Mouse (Mus musculus) CH12F3 (cell line): Measurements from ENCODE around the gene Arid1b.
"Not testable (repeated sequence)": the region's sequence is repeated elsewhere in the genome, so short reads cannot be mapped to it uniquely, and the experiment has no call there.

Source experiments
- in situ Hi-C: fragments of 300-500 bp; cut with MboI; formaldehyde crosslinking; loops from 2 replicates; pipeline ENCODE4 v1.14.3; 2020; ENCODE audit warnings: low sequenced_read_pairs

Gene Arid1b

GRCm38 (mm10) chr17:5082274-5082673 is 88.1 kb downstream of the Arid1b start:
- in situ Hi-C loops = no loop called here

DNA sequence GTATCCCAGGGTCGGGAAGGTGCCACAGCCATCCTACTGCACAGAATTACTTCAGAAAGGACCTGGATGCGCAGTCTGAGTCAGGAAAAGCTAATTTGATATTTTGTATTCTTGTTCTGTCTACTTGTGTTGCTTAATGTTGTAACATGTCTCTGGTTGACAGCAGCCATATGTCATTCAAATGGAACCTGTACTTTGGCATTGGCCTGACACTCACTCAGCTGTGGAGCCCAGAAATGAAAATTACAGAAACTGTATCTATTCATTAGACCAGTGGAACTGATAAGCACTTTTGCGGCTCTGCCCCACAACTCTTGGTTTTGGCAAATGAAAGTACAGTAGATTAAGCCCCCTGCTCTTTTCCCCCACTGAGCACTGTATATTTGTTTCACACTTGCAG is 89.4 kb downstream of the Arid1b start:
- in situ Hi-C loops = no loop called here

DNA sequence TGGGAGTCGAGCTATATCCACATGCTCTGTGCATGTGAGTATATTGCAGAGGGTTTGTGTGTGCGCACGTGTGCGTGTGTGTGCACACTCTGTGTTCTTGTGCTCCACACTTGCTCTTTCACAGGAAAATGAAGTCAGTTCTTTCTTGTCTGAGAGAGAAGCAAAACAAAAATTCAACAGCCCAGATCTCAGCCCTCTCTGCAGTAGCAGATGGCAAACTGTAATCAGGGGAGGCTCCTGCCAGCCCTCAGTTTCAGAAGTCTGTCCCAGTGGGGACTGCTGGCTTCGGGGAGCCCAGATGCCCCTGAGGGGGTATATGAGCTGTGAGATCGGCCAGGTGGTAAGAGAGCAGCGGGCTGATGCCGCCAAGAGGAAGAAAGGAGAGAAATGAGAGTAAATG is 90.0 kb downstream of the Arid1b start:
- in situ Hi-C loops = no loop called here

GRCm38 (mm10) chr17:5085004-5085403 is 90.9 kb downstream of the Arid1b start:
- in situ Hi-C loops = no loop called here

GRCm38 (mm10) chr17:5085942-5086341 is 91.8 kb downstream of the Arid1b start:
- in situ Hi-C loops = no loop called here

- in situ Hi-C loops = not testable (repeated sequence)
Observed at GRCm38 (mm10) chr17:5088241-5088640, 94.1 kb downstream of the Arid1b start.

- in situ Hi-C loops = no loop called here
Observed at GRCm38 (mm10) chr17:5088822-5089221, 94.7 kb downstream of the Arid1b start.

DNA sequence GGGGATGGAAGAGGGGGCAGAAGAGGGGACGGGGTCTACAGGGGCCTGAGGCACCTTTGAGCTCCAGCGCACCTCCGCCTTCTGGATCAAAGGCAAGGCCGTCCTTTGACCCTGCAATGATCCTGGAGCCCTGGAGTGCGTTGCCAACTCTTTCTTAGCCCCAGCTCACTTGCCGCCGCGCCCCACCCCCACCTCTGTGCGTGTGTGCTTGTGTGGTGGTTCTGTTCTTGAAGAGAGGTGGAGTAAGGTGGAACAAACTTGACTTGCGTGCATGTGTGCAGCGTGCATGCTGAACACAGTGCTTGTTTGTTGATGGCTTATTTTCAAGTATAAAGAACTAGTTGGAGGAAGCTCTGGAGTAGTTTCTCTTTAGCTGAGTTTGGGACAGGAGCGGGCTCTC is 95.4 kb downstream of the Arid1b start:
- in situ Hi-C loops = no loop called here

DNA sequence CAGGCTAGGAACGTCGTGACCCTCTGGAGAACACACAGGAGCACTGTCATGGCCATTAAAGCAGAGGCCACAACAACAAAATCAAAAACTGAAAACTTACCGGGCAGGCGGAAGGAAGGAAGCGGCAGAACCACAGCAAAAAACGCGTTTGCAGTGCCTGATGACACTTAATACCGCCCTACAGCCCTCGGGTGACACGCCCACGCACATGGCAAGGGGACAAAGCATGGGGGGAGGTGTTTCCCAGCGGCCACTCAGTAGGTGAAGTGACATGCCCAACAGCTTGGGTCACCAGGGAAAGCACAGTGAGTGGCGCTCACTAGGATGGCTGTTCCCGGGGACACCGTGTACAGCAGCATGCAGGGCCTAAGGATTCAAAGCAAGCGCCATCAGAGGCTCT is 97.4 kb downstream of the Arid1b start:
- in situ Hi-C loops = no loop called here

DNA sequence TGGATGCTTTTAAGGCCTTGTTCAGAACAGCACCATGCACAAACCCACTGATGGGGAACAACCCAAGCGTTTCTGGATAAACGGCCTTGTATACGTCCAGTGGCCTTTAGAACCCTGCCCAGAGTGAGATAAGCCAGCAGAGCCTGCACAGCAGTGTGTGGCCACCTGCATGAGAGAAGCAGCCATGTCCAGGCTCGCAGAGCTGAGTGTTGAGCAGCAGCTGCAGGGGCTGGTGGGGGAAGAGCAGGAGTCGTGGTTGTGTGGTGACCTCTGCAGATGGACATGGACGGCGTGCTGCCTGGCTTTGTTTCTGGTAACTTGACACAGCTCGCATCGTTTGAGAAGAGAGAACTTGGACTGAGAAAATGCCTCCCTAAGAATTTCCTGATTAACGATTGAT is 97.8 kb downstream of the Arid1b start:
- in situ Hi-C loops = no loop called here

- in situ Hi-C loops = not testable (repeated sequence)
Observed at GRCm38 (mm10) chr17:5093343-5093742, 99.2 kb downstream of the Arid1b start.

DNA sequence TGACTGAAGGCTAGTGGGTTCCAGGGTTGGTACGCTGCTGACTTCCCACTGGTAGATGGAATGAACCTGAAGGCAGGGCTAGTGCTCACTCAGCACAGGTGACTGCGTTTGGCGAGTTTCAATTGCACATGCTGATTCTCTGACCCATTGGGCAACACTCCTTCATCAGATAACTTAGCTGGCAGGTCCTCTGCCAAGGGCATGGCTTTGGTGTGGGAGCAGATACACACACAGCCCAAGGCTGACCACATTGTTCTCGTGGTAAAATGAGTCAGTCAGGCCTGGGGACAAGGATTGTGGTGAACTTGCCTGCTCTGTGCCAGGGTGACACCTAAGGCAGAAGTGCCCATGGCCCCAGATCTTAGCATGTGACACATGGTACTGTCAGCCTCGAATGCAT is 100.5 kb downstream of the Arid1b start:
- in situ Hi-C loops = no loop called here

DNA sequence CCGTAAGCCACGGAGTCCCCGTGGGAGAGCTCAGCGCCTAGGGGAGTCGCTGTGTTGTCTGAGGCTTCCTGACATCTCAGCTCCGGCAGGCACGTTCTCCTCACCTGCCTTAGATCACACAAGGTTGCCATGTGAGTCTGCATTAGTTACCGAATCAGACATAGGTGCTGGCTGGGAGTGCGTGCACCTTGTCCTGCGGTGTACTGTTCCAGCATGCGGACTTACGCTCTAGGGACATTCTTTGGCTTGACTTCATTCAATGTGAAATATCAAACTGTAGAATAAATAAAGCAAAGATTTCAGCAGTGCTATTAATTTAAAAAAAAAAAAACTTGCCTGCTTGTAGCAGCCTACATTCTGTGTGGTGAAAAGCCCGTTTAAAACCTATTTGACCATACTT is 101.6 kb downstream of the Arid1b start:
- in situ Hi-C loops = no loop called here

- in situ Hi-C loops = no loop called here
Observed at GRCm38 (mm10) chr17:5097046-5097445, 102.9 kb downstream of the Arid1b start.

GRCm38 (mm10) chr17:5097545-5098475 is 103.7 kb downstream of the Arid1b start:
- in situ Hi-C loops = no loop called here

DNA sequence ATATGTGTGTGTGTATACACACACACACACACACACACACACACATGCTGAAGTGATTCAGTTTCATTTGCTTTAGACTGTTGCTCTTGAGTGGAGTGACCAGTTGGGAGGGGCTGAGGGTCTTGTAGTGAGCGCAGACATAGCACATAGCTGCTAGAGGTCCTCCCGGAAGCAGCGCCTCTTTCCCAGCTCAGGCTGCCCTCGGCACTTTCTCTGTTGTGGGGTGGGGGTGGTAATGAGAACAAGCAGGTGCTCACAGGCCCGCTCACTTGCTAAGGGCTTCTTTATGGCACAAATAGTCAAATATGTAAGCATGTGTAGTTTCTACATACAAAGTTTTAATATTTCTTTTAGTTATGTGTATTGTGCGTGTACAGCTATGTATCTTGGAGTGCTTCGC is 104.6 kb downstream of the Arid1b start:
- in situ Hi-C loops = no loop called here

DNA sequence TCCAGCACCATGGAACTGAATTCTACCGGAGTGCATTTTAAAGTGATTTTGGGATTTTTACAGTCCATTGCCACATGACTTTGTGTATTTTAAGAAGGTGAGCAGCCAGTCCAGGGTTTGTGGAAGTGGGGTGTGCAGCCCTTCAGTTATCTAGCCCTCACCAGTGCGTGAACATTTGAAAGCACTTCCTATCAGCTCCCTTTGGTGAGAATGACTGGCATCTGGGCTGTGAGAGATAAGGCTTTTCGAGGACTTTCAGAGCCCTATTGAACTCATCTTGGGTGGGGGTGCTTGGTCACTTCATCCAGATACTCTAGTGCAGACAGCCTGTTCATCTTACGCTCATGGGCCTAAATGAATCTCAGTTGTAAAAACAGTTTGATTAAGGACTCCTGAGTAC is 105.1 kb downstream of the Arid1b start:
- in situ Hi-C loops = no loop called here

DNA sequence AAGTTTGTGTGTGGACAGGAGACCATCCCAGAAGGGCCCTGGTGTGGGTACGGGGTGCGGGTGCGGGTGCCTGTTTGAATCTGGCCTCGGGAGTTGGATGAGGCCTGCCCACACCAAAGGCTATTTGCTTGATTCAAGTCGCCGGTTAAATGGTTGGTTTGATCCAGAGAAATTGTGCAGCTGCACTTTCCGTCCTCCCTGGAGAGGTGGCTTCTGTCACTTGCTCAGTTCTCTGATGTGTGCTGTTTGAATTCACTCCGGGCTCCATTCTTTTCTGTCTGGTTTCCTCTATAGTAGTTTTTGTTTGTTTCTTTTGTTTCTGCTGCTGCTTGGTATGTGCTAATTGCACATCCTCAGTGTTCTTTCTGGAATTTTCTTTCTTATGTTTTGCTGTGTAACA is 107.0 kb downstream of the Arid1b start:
- in situ Hi-C loops = no loop called here

DNA sequence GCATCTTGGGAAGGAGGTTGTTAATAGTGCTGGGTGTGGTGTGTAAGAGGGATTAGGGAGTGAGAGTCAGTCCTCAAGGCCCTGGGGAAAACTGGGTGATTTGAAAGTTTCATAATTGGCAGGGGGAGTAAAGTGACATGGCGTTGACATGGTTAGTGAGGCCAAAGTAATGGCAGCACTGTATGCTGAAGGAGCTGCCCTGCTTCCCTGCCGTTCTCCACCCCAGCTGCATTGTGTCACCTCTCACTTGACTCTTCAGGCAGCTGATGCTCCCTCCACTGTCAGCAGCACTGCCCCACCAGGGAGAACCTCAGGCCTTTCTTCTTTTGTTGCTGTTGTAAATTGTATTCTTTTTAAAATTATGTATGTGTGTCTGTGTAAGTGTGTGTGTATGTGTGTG is 107.8 kb downstream of the Arid1b start:
- in situ Hi-C loops = no loop called here

DNA sequence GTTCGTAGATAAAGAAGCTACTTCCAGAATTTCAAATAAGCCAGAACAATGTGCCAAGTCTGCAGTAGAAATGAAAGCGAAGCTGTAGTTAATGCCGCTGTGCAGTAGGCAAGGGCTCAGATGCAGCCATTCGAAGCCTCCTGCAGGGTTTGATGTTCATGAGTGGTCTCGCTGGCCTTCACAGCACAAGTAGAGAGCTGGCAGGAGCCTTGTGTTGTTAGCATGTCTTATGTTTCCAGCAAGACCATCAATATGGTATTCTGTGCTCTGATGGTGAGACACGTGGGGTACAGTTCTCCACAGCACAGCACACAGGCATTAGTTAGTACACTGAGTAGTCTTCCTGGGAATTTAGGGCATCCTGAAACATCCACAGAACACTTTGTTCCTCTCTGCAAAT is 111.6 kb downstream of the Arid1b start:
- in situ Hi-C loops = no loop called here

GRCm38 (mm10) chr17:5106263-5107195 is 112.4 kb downstream of the Arid1b start:
- in situ Hi-C loops = no loop called here

GRCm38 (mm10) chr17:5107501-5107900 is 113.4 kb downstream of the Arid1b start:
- in situ Hi-C loops = no loop called here
